Mouse (Mus musculus) cortical plate, adult 2 months (tissue): Measurements from ENCODE around the gene Acbd5.

Source experiments
- CTCF ChIP-seq: fragments of 200-500 bp; IDR thresholded peaks from 2 replicates; pipeline ENCODE4 v1.5.1; 2011; ENCODE audit warnings: mild to moderate bottlenecking, control low read depth, low read length; ENCODE audit not compliant: insufficient read depth; ENCODE audit errors: extremely low read depth
- POLR2A ChIP-seq: fragments of 200-500 bp; IDR thresholded peaks from 2 replicates; pipeline ENCODE4 v1.6.1; 2011; ENCODE audit warnings: mild to moderate bottlenecking, low read length, control low read depth; ENCODE audit not compliant: insufficient read depth; ENCODE audit errors: extremely low read depth

DNA sequence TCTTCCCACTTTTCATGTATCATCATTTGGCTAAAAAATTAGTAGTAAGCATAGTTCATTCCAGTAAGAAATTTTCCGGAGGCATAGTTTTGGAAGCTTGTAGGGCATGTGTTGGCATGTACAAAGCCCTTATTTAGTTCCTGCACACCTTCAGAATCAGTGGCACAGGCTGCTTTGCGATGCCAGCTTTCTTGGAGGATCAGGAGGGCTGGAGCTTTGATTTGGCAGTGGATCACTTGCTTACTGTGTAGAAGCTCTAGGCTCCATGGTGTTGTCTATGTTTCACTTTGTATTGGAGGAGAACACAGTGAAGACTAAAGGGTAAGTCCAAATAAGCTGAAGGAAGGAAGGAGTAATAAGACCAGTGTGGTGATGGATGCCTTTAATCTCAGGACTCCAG is 2.5 kb downstream of the Acbd5 start:
- no peak for TF ChIP-seq CTCF
- TF ChIP-seq POLR2A: no peak
